Mouse (Mus musculus): ENCODE results near the gene Wdr49.

Gene Wdr49

DNA sequence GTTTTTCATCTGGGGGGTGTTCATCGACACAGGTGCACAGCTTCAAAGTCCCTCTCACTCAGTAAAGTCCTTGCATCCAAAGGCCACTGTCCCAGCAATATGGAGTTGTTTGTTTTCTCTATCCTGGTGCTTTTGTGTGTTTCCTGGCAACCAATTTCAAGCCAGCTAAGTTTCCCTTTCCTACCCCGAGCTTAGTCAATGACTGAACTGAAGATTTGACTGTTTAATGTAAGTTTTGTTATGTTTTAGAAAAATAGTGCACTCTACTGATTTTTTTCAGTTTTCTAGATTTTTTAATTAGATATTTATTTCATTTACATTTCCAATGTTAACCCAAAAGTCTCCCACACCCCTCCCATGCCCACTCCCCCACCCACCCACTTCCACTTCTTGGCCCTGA, at the start of gene Wdr49:
TSS of gene Wdr49 (minus strand) at position 101 of the 400 bp plus-strand sequence.
- no peak for ATAC-seq (ENCODE audit: low TSS enrichment)

GRCm38 (mm10) chr3:75531074-75531473, 49.1 kb upstream of the Wdr49 start:
- no peak for ATAC-seq (ENCODE audit: low TSS enrichment)

DNA sequence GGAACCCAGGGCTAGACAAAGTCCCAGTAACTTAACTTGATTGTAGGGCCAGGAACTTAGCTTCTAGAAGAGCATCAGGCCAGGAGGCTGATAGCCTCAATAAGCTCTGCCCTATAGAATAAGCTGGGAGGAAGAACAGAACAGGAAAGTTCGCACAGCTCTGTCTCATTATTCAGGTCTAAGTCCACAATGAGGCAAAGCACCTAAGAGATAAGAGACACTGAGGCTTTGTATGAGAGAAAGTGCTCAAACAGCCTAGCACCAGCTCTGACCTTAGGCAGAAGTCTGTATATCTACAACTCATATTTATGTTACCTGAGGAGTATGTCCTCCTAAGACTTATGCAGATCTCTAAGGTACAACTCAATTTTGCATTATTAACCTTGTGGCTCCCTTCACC, 40.6 kb upstream of the Wdr49 start:
- ATAC-seq (ENCODE audit: low TSS enrichment): no peak

GRCm38 (mm10) chr3:75521314-75521713, 39.4 kb upstream of the Wdr49 start:
- ATAC-seq (ENCODE audit: low TSS enrichment): no peak

DNA sequence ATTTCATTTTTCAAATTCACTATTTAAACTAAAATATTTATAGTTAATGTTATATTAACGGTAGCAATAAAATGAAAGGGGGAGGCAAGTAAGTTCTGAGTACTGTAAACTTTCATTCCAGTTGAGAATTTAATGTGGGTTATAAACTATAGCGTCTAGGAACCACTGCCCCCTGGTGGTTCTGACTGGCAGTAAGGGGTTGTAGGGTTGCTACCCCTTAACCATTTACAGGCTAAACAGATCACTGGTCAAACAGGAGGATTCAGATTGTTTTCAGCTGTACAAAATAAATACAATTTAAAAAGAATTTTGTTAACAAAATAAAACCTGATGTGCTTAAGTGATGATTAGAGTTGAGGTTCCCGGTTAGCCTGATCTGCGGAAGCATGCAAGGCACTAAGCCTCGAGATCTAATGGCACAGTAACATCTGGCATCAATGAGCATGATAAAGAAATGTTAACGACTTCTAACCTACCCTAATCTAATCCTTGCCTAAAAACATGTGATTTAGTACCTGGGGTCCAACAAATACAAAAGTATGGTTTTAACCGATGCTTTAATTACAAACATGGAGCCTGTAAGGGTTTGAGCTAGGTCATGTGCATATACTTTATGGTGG, 35.8 kb upstream of the Wdr49 start:
- ATAC-seq (ENCODE audit: low TSS enrichment): peak; percentile 70; the same call in 1 of the 2 replicates

DNA sequence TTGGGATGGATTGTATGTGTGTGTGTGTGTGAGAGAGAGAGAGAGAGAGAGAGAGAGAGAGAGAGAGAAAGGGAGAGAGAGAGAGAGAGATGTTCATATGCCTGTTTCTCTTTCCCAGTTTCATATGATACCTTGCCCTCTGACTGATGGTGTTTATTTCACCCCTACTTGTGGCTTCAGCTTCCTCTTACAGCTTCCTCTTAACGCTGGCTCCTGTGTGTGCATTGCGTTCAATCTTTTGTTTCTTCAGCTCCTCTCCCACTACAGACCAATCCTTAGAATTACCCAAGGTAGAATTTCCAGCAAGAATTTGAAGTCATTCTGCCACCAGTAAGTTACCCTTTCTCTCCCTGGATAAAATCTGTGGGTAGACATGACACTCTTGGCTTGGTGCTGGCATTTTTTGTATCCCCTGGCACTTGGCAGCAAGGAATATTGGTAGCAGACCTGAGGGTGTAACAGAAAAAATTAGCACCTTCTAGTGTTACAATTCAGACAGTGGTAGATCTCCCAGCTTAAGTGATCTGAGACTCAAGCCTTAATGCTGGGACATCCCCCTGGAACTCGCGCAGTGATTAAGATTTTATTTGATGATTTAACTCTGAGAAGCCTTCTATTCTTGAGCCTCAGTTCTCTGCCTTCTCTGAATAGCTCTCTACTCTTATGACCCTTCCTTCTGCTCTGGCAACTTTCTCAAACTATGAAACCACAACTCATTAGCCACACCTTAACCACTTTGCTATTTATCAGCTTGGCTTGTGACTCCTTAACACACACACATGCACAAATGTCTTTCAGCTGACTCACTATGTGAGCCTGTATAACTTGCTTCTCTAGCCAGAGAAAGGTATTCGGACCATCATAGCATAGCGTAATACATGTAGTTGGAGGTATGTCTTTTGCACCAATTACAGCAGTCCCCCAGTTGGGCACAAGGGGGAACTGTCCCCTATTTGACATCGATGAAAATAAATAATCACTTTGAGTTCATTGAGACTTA, 17.3 kb upstream of the Wdr49 start:
- ATAC-seq (ENCODE audit: low TSS enrichment): no peak

GRCm38 (mm10) chr3:75492913-75493312, 11.0 kb upstream of the Wdr49 start:
- no peak for ATAC-seq (ENCODE audit: low TSS enrichment)

DNA sequence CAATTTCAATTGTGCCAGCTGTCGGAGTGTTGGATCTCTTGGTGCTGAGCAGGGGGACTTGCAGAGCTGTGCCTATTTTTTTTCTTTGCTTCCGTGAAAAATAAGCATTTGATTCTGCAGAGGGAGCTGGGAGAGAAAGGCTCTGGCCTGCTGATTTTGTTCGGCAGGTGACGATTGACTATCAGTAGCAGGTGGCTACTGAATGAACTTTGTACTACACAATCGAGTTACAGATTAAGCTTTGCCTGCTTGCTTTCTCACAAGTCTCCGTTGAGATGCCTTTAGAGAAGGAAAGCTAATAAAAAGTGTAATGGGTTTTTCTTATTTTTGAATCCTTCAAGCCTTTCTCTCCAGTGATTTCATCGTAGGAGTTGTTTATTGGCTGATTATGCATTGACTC, 6.8 kb downstream of the Wdr49 start:
- ATAC-seq (ENCODE audit: low TSS enrichment): peak; percentile 41; the same call in 1 of the 2 replicates

GRCm38 (mm10) chr3:75474657-75475056, 7.3 kb downstream of the Wdr49 start:
- no peak for ATAC-seq (ENCODE audit: low TSS enrichment)

DNA sequence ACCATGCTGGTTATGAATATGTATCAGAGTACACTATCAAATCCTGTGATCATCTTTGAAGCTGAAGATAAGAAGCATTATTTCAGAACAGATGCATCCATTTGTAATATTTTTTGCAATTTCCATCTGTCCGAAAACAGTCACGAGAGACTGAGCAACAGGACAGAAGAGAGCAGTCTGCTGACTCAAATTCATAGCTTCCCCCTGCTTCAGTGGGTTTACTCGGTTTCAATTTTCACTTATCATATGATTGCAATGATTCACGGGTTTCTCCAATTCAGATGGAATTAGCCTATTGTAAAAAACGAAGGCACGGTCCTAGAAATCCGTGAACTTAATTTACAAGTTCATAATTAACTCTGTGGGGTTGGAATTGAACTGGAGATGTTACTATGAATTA, 13.8 kb downstream of the Wdr49 start:
- ATAC-seq (ENCODE audit: low TSS enrichment): no peak

GRCm38 (mm10) chr3:75430564-75431181, 51.3 kb downstream of the Wdr49 start:
- no peak for ATAC-seq (ENCODE audit: low TSS enrichment)

- ATAC-seq (ENCODE audit: low TSS enrichment): no peak
These were observed 86.0 kb downstream of the Wdr49 start for GRCm38 (mm10) chr3:75395918-75396317.

- peak; percentile 77 for ATAC-seq (ENCODE audit: low TSS enrichment)
These were observed 86.6 kb downstream of the Wdr49 start for GRCm38 (mm10) chr3:75395121-75395895.

DNA sequence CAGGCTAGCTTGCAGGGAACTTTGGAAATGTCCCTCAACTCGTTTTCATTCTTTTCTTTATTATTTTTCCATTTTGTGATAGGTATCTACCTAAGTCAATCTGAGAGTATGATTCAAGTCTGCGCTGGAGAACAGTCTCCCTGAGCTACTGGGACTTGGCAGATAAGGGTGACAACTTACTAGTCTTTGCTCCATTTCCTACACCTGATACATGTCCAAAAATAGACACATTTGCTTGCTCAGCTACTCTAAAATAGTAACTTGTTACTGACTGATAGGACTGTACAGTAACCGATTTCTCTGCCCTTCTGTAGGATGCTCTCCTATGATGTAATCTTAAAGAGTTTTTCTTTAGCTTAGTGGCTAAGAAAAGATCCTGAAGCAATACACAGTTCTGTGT, 87.5 kb downstream of the Wdr49 start:
- peak; percentile 58 for ATAC-seq (ENCODE audit: low TSS enrichment)

- no peak; the same call in 1 of the 2 replicates for ATAC-seq (ENCODE audit: low TSS enrichment)
These were observed 100.2 kb downstream of the Wdr49 start for GRCm38 (mm10) chr3:75381776-75382175.

DNA sequence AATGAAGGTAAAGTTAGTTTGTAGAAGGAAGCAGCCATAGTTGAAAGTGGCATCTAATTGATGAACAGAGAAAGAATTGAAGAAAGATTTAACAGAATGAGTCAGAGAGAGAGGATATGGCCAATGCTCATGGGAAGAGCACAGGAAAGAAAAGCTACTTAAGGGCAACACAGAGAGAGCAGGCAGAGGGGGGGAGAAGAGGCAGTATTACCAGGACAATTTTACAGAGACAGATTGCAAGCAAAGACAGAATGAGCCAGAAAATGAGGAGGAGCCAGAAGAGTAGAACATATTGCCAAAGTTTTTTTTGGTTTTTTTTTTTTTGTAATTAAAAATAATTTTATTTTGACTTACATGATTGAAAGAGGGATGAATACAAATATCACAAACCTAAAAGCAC, 128.0 kb downstream of the Wdr49 start:
- ATAC-seq (ENCODE audit: low TSS enrichment): no peak

DNA sequence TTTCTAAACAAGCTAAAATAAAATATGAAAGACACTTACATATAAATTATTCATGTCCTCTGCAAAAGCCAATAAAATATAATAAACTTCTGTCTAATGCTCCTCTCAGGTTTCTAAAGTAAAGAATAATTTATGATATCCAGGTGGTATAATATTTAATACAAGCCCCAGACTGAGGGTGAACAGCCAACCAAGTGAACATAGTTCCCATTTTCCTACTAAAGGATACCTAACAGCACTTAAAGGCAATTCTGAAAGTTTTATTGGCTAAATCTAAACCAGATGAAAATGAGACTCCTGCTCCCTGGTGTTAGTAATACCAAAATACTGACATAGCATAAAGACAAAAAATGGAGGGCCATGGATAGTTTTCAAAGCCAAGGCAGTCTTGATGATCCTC, 144.8 kb downstream of the Wdr49 start:
- ATAC-seq (ENCODE audit: low TSS enrichment): no peak

- ATAC-seq (ENCODE audit: low TSS enrichment): peak; percentile 85
These were observed 161.0 kb downstream of the Wdr49 start for GRCm38 (mm10) chr3:75320999-75321398.

GRCm38 (mm10) chr3:75308861-75309260, 173.1 kb downstream of the Wdr49 start:
- no peak for ATAC-seq (ENCODE audit: low TSS enrichment)

DNA sequence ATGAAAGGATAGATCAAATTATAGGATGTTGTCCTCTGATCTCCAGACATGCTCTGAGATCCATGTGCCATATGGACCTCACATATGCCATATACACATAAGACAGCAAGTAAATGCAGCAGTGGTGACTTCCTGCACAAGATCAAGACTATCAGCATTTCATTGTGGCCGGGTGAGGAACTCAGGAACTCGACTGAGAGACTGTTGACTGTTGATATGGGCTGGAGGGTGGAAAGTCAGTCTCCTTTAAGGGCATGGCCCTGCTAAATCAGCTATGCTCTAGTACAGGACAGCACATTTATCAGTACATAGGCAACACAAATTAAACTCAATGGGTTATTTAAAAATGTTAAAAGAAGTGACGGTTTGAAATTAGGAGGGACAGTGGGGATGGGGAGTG, 173.7 kb downstream of the Wdr49 start:
- ATAC-seq (ENCODE audit: low TSS enrichment): no peak

- no peak for ATAC-seq (ENCODE audit: low TSS enrichment)
These were observed 176.4 kb downstream of the Wdr49 start for GRCm38 (mm10) chr3:75305584-75305983.

- ATAC-seq (ENCODE audit: low TSS enrichment): no peak
These were observed 177.3 kb downstream of the Wdr49 start for GRCm38 (mm10) chr3:75304621-75305020.
